Mouse (Mus musculus): Measurements from ENCODE around the gene Dnajb14.

The Dnajb14 gene

DNA sequence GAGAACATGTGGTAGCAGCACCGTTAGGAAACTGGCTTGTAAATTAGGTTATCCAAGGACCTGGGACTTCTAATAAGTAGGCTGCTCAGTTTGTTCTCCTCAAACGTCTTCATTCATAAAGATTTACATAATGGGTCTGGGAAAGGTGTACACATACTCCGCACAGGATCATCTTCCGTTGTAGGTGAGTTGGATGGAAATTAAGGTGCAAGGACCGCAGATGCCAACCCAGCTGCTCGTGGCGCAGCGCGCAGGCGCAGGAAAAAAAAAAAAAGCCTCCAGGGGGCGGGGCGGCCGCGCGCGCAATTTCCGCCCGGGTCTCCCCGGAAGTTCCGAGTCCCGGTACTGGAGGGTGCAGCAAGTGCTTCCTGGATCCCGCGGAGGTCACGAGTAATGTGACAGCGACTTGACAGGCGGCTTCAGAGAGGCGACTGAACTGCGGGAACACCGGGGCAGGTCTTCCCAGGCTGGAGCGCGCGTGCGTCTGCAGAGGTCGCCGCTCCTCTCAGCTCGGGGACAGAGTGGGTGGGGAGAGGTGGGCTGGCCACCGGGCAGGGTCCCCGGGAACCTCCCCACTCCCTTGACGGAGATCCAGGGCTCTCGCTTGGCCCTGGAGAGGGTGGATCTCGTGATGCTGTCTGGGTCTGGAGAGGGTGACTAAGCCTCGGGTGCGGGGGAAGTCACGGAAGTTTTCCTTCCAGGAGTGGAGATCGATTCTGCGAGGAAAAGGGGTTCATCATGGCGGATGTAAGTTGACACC lies 50.9 kb downstream of the Dnajb14 start, which contains the start of gene Lamtor3:
Gene Lamtor3 (plus strand): TSS at position 335 of the 760 bp plus-strand sequence.
- no peaks in the 10 kb centered on the region for H3K36me3 ChIP-seq (ENCODE audit: control insufficient read depth, insufficient read depth, low read length, poor library complexity, severe bottlenecking)
- DNase-seq (ENCODE audit: low read depth, low spot score): peak; percentile 91
- no peaks in the 10 kb centered on the region for H3K27me3 ChIP-seq (ENCODE audit: control insufficient read depth, insufficient read depth, low read length, poor library complexity, severe bottlenecking)

DNA sequence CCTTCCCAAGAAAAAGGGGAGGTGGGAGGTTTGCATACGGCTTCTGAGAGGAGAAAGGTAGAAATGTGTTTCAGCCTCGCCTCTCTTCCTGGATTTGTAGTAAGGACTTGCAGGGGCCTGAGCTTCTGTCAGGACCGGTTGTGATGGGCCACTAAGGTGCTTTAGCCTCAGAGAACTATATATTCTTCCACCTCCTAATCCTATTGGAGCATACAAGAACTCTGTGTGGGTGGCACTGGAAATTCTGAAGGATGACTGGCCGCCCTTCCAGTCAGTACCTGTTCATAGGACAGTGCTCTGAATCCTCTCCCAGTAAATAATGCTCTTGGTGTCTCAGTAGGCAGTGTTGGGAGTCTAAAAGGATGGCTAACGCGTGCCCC lies 51.4 kb downstream of the Dnajb14 start:
- DNase-seq (ENCODE audit: low read depth, low spot score): no peak
- H3K27me3 ChIP-seq (ENCODE audit: control insufficient read depth, insufficient read depth, low read length, poor library complexity, severe bottlenecking): no peaks in the 10 kb centered on the region
- H3K36me3 ChIP-seq (ENCODE audit: control insufficient read depth, insufficient read depth, low read length, poor library complexity, severe bottlenecking): no peaks in the 10 kb centered on the region

GRCm38 (mm10) chr3:137919398-137919797 lies 51.9 kb downstream of the Dnajb14 start:
- H3K36me3 ChIP-seq (ENCODE audit: control insufficient read depth, insufficient read depth, low read length, poor library complexity, severe bottlenecking): no peaks in the 10 kb centered on the region
- no peaks in the 10 kb centered on the region for H3K27me3 ChIP-seq (ENCODE audit: control insufficient read depth, insufficient read depth, low read length, poor library complexity, severe bottlenecking)
- DNase-seq (ENCODE audit: low read depth, low spot score): no peak

- DNase-seq (ENCODE audit: low read depth, low spot score): no peak
- Histone ChIP-seq H3K36me3 (ENCODE audit: control insufficient read depth, insufficient read depth, low read length, poor library complexity, severe bottlenecking) (peaks cover 2% of the 10 kb centered on the region; the same call in 1 of the 2 replicates), H3K27me3 (ENCODE audit: control insufficient read depth, insufficient read depth, low read length, poor library complexity, severe bottlenecking) (no peaks in the 10 kb centered on the region)
Observed at GRCm38 (mm10) chr3:137920594-137920993, 53.1 kb downstream of the Dnajb14 start.

GRCm38 (mm10) chr3:137927010-137927409 lies 59.5 kb downstream of the Dnajb14 start:
- peak; percentile 15 for DNase-seq (ENCODE audit: low read depth, low spot score)
- Histone ChIP-seq H3K27me3 (ENCODE audit: control insufficient read depth, insufficient read depth, low read length, poor library complexity, severe bottlenecking) (no peaks in the 10 kb centered on the region; the same call in 1 of the 2 replicates), H3K36me3 (ENCODE audit: control insufficient read depth, insufficient read depth, low read length, poor library complexity, severe bottlenecking) (peaks cover 7% of the 10 kb centered on the region)

DNA sequence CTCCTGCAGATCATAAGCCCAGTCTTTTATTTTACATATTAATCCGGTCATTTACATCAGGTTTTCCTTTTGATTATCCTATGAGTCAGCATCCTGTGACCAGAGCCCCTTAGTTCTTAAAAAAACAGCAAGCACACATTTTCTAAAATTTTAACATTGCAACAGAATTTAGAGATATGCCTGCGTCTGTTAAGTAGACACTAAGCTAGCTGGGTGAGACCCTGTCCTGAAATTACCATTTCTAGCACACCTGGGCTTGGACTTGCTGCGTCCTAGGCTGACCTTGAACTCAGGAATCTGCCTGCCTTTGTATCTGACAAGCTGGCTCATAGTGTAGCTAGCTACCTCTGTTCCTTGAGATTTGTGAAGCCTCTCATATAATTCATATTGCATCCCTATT lies 62.5 kb downstream of the Dnajb14 start:
- no peaks in the 10 kb centered on the region; the same call in 1 of the 2 replicates for H3K27me3 ChIP-seq (ENCODE audit: control insufficient read depth, insufficient read depth, low read length, poor library complexity, severe bottlenecking)
- peaks cover 9% of the 10 kb centered on the region for H3K36me3 ChIP-seq (ENCODE audit: control insufficient read depth, insufficient read depth, low read length, poor library complexity, severe bottlenecking)
- no peak for DNase-seq (ENCODE audit: low read depth, low spot score)

- no peaks in the 10 kb centered on the region; the same call in 1 of the 2 replicates for H3K27me3 ChIP-seq (ENCODE audit: control insufficient read depth, insufficient read depth, low read length, poor library complexity, severe bottlenecking)
- no peak for DNase-seq (ENCODE audit: low read depth, low spot score)
Observed at GRCm38 (mm10) chr3:137932748-137933147, 65.3 kb downstream of the Dnajb14 start.

DNA sequence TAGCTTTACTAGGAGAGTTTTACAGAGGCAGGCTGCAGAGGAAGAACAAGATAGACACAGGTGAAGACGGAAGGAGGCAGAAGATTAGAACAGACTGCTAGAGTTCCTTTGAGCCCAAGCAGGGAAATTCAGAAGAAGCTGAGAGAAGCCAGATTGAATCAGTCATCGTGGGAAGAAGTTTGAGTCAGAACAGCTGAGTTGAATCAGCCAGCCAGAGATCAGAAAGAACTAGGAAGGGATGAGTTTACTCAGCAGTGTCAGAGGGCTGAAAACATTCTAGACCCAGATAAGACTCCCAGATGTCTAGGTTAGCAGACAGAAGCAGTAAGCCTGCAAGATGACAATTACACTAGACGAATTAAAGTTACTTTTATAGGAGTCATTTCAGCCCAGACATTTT lies 66.5 kb downstream of the Dnajb14 start:
- Histone ChIP-seq H3K27me3 (ENCODE audit: control insufficient read depth, insufficient read depth, low read length, poor library complexity, severe bottlenecking) (no peaks in the 10 kb centered on the region; the same call in 1 of the 2 replicates), H3K36me3 (ENCODE audit: control insufficient read depth, insufficient read depth, low read length, poor library complexity, severe bottlenecking) (peaks cover 20% of the 10 kb centered on the region)
- DNase-seq (ENCODE audit: low read depth, low spot score): no peak

More at GRCm38 (mm10) chr3:137932748-137933147, 65.3 kb downstream of the Dnajb14 start:
- peaks cover 15% of the 10 kb centered on the region for H3K36me3 ChIP-seq (ENCODE audit: control insufficient read depth, insufficient read depth, low read length, poor library complexity, severe bottlenecking)

DNA sequence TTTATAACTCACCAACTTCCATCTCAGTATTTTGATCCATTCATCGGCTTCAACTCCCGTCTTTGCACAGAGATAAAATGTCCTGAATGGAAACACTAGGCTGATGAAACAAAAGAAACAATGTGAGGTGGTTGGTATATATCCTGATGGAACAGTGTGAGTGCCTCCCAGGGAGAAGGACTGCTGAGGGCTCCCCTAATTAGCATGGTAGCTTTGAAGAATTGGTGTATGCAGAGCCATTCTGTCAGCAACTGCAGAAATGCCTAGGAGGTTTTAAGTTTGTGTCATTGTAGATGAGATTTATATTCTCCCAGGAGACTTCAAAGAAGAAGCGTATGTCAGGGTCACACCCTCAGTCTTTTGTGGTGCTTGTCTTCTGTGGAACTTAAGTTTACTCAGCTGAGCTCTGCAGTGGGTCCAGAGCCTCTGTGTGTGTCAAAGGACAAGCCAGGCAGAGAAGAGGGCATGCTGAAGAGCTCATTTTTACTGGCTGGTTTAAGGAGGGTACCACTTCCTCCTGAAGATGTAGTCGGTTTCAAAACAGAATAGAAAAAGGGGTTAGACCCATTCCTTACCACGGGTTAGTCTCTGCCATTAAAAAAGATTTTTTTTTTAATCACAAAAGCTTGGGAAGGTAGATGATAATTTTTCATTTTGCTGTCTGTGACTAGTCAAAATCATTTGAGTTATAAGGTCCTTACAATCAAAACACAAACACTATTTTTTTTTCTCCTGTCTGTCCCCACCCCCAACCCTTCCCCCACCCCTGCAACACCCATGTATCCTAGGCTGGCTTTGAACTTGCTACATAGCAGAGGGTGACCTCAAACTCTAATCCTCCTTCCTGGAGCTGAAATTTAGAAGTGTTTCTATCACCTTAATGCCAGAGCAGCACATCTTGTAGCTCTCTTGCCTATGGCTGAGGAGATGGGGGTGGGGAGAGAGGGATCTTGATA lies 68.4 kb downstream of the Dnajb14 start:
- no peak for DNase-seq (ENCODE audit: low read depth, low spot score)
- H3K36me3 ChIP-seq (ENCODE audit: control insufficient read depth, insufficient read depth, low read length, poor library complexity, severe bottlenecking): peaks cover 16% of the 10 kb centered on the region
- no peaks in the 10 kb centered on the region for H3K27me3 ChIP-seq (ENCODE audit: control insufficient read depth, insufficient read depth, low read length, poor library complexity, severe bottlenecking)

GRCm38 (mm10) chr3:137936541-137936940 lies 69.1 kb downstream of the Dnajb14 start:
- H3K36me3 ChIP-seq (ENCODE audit: control insufficient read depth, insufficient read depth, low read length, poor library complexity, severe bottlenecking): peaks cover 20% of the 10 kb centered on the region
- no peak for DNase-seq (ENCODE audit: low read depth, low spot score)
- H3K27me3 ChIP-seq (ENCODE audit: control insufficient read depth, insufficient read depth, low read length, poor library complexity, severe bottlenecking): no peaks in the 10 kb centered on the region

DNA sequence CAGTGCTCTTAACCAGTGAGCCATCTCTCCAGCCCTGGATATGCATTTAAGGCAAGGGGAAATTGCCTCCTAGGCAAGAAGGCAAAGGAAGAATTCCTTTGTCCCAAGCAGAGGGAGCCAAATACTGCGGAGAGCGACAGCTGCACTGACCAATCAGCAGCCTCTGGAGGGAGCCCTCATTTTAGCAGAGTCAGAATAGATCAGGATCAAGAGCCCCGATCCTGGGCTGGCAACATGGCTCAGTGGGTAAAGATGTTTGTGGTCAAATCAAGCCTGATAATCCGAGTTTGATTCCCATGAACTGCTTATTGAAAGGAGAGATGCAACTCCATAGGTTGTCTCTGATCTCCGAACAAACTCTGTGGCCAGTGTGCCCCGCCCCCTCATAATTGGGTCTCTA lies 71.1 kb downstream of the Dnajb14 start:
- DNase-seq (ENCODE audit: low read depth, low spot score): no peak
- Histone ChIP-seq H3K36me3 (ENCODE audit: control insufficient read depth, insufficient read depth, low read length, poor library complexity, severe bottlenecking) (peaks cover 21% of the 10 kb centered on the region), H3K27me3 (ENCODE audit: control insufficient read depth, insufficient read depth, low read length, poor library complexity, severe bottlenecking) (no peaks in the 10 kb centered on the region)

DNA sequence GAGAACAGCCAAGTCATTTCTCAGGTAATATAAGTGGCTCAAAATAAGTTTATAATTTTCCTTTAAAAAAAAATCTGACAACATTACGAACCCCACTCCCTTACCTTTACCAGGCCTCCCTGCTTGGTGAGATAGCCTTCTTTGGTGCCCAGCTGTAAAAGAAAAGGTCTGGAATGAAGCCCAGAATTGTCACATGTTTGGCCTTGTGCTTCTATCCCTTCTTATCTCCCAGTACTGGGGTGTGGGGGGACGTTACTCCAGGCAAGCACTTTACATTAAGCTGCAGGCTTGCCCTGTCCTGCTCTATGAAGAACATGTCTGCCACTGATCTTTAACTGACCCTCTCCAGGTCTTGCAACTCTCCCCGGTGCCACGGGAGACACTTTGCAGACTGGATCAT lies 73.3 kb downstream of the Dnajb14 start:
- Histone ChIP-seq H3K27me3 (ENCODE audit: control insufficient read depth, insufficient read depth, low read length, poor library complexity, severe bottlenecking) (no peaks in the 10 kb centered on the region), H3K36me3 (ENCODE audit: control insufficient read depth, insufficient read depth, low read length, poor library complexity, severe bottlenecking) (peaks cover 21% of the 10 kb centered on the region)
- no peak for DNase-seq (ENCODE audit: low read depth, low spot score)

- no peaks in the 10 kb centered on the region for H3K27me3 ChIP-seq (ENCODE audit: control insufficient read depth, insufficient read depth, low read length, poor library complexity, severe bottlenecking)
- DNase-seq (ENCODE audit: low read depth, low spot score): no peak
- peaks cover 18% of the 10 kb centered on the region for H3K36me3 ChIP-seq (ENCODE audit: control insufficient read depth, insufficient read depth, low read length, poor library complexity, severe bottlenecking)
Observed at GRCm38 (mm10) chr3:137941555-137941954, 74.1 kb downstream of the Dnajb14 start.

- Histone ChIP-seq H3K36me3 (ENCODE audit: control insufficient read depth, insufficient read depth, low read length, poor library complexity, severe bottlenecking) (peaks cover 16% of the 10 kb centered on the region), H3K27me3 (ENCODE audit: control insufficient read depth, insufficient read depth, low read length, poor library complexity, severe bottlenecking) (no peaks in the 10 kb centered on the region)
- DNase-seq (ENCODE audit: low read depth, low spot score): no peak
Observed at GRCm38 (mm10) chr3:137942098-137942622, 74.7 kb downstream of the Dnajb14 start.

All from splenic B cell, adult 2 months (primary cell).